Mouse (Mus musculus) MEL (cell line): Measurements from ENCODE around the gene Lhb. TPM values are rescaled to one million over a fixed set of nuclear protein-coding genes. Genes with fewer than 3 reads are reported as not detected.
A peak's percentile ranks its signal among the peaks of the same experiment; 100 is the strongest.

Experiments
- DNase-seq: peaks from one replicate; pipeline ENCODE4 v3.0.0; 2011; ENCODE audit warnings: low read depth, low spot score
- H3K27ac ChIP-seq: 2 replicates; pipeline ENCODE4 v1.5.1; 2012; ENCODE audit warnings: low read depth, mild to moderate bottlenecking, control low read depth, low read length, moderate library complexity; ENCODE audit not compliant: control insufficient read depth
- H3K27me3 ChIP-seq, 2 experiments: fragments of 150-350 bp in 1 of 2; sonication (generic) in 1 of 2; 2 replicates each; pipeline ENCODE4 v1.6.1; 2012; ENCODE audit warnings: low read length in 2 of 2, mild to moderate bottlenecking in 2 of 2, improper control_type of control experiment in 1 of 2, moderate library complexity in 1 of 2; ENCODE audit not compliant: insufficient read depth in 2 of 2, control insufficient read depth in 1 of 2
- H3K36me3 ChIP-seq, 2 experiments: 2 replicates each; pipeline ENCODE4 v1.6.1; 2012 to 2014; ENCODE audit warnings: low read length in 2 of 2, improper control_type of control experiment in 1 of 2, inconsistent platforms in 1 of 2, mild to moderate bottlenecking in 1 of 2; ENCODE audit not compliant: insufficient read depth in 2 of 2, control insufficient read depth in 1 of 2
- H3K4me1 ChIP-seq, 2 experiments: fragments of 150-350 bp in 1 of 2; sonication (generic) in 1 of 2; 2 replicates each; pipeline ENCODE4 v1.6.1; 2012; ENCODE audit warnings: low read length in 2 of 2, improper control_type of control experiment in 1 of 2, mild to moderate bottlenecking in 1 of 2; ENCODE audit not compliant: insufficient read depth in 2 of 2, control insufficient read depth in 1 of 2
- H3K4me3 ChIP-seq, 2 experiments: fragments of 150-350 bp in 1 of 2; sonication (generic) in 1 of 2; 2 replicates each; pipeline ENCODE4 v1.5.1; 2012; ENCODE audit warnings: low read depth in 2 of 2, low read length in 2 of 2, mild to moderate bottlenecking in 2 of 2, moderate library complexity in 2 of 2, control low read depth in 1 of 2, improper control_type of control experiment in 1 of 2; ENCODE audit not compliant: control insufficient read depth in 1 of 2, insufficient read depth in 1 of 2
- H3K79me2 ChIP-seq: 2 replicates; pipeline ENCODE4 v1.6.1; 2012; ENCODE audit warnings: mild to moderate bottlenecking, low read length, moderate library complexity; ENCODE audit not compliant: control insufficient read depth, poor library complexity, insufficient read depth
- H3K9ac ChIP-seq: 2 replicates; pipeline ENCODE4 v1.6.1; 2012; ENCODE audit warnings: low read depth, mild to moderate bottlenecking, control low read depth, low read length, moderate library complexity; ENCODE audit not compliant: control insufficient read depth, poor library complexity, severe bottlenecking
- H3K9me3 ChIP-seq: fragments of 150-350 bp; sonication (generic); replicated peaks from 2 replicates; pipeline ENCODE4 v1.6.1; 2012; ENCODE audit warnings: mild to moderate bottlenecking, low read length, improper control_type of control experiment, moderate library complexity; ENCODE audit not compliant: insufficient read depth
- CHD1 ChIP-seq: IDR thresholded peaks from 2 replicates; pipeline ENCODE4 v1.6.1; 2012; ENCODE audit warnings: low read depth, mild to moderate bottlenecking, inconsistent platforms, low read length, improper control_type of control experiment
- CTCF ChIP-seq, 3 experiments: IDR thresholded peaks in 2 of 3; conservative IDR thresholded peaks in 1 of 3; 2 replicates each; pipeline ENCODE4 v1.5.1; 2011 to 2012; ENCODE audit warnings: low read length in 3 of 3, low read depth in 2 of 3, mild to moderate bottlenecking in 2 of 3, improper control_type of control experiment in 1 of 3, inconsistent platforms in 1 of 3, mixed read lengths in 1 of 3, moderate library complexity in 1 of 3; ENCODE audit not compliant: control insufficient read depth in 1 of 3, insufficient read depth in 1 of 3, poor library complexity in 1 of 3, severe bottlenecking in 1 of 3
- EP300 ChIP-seq, 2 experiments: IDR thresholded peaks; 2 replicates each; pipeline ENCODE4 v1.6.1; 2011; ENCODE audit warnings: improper control_type of control experiment in 2 of 2, low read length in 2 of 2, low read depth in 1 of 2, mild to moderate bottlenecking in 1 of 2
- ETS1 ChIP-seq: IDR thresholded peaks from 2 replicates; pipeline ENCODE4 v1.6.1; 2012; ENCODE audit warnings: low read depth, mild to moderate bottlenecking, inconsistent platforms, low read length, improper control_type of control experiment, moderate library complexity
- GATA1 ChIP-seq: IDR thresholded peaks from 2 replicates; pipeline ENCODE4 v1.6.1; 2011; ENCODE audit warnings: low read depth, low read length, improper control_type of control experiment
- KAT2A ChIP-seq: conservative IDR thresholded peaks from 2 replicates; pipeline ENCODE4 v1.6.1; 2012; ENCODE audit warnings: low read depth, low read length, improper control_type of control experiment, inconsistent platforms
- MAFK ChIP-seq: IDR thresholded peaks from 2 replicates; pipeline ENCODE4 v1.6.1; 2011; ENCODE audit warnings: low read depth, mild to moderate bottlenecking, low read length, improper control_type of control experiment, borderline replicate concordance
- MAX ChIP-seq: IDR thresholded peaks from 2 replicates; pipeline ENCODE4 v1.6.1; 2011; ENCODE audit warnings: low read length, improper control_type of control experiment
- MAZ ChIP-seq: IDR thresholded peaks from 2 replicates; pipeline ENCODE4 v1.6.1; 2012; ENCODE audit warnings: low read depth, mild to moderate bottlenecking, inconsistent platforms, low read length, improper control_type of control experiment
- MEF2A ChIP-seq: IDR thresholded peaks from 2 replicates; pipeline ENCODE4 v1.6.1; 2014; ENCODE audit warnings: low read depth, mild to moderate bottlenecking, inconsistent platforms, low read length, improper control_type of control experiment; ENCODE audit not compliant: poor library complexity, insufficient replicate concordance, severe bottlenecking; ENCODE audit errors: extremely low read depth
- MXI1 ChIP-seq: IDR thresholded peaks from 2 replicates; pipeline ENCODE4 v1.6.1; 2011; ENCODE audit warnings: mild to moderate bottlenecking, low read depth, low read length, improper control_type of control experiment
- NRF1 ChIP-seq: IDR thresholded peaks from 2 replicates; pipeline ENCODE4 v1.6.1; 2014; ENCODE audit warnings: low read depth, mild to moderate bottlenecking, inconsistent platforms, low read length, improper control_type of control experiment, moderate library complexity; ENCODE audit not compliant: poor library complexity, insufficient read depth, severe bottlenecking
- POLR2AphosphoS5 ChIP-seq: IDR thresholded peaks from 2 replicates; pipeline ENCODE4 v1.6.1; 2012; ENCODE audit warnings: low read depth, borderline replicate concordance, mild to moderate bottlenecking, inconsistent platforms, low read length, moderate library complexity, mixed read lengths
- RAD21 ChIP-seq: IDR thresholded peaks from 2 replicates; pipeline ENCODE4 v1.6.1; 2011; ENCODE audit warnings: mild to moderate bottlenecking, low read depth, low read length, improper control_type of control experiment
- RCOR1 ChIP-seq: IDR thresholded peaks from 2 replicates; pipeline ENCODE4 v1.6.1; 2012; ENCODE audit warnings: low read depth, mild to moderate bottlenecking, inconsistent platforms, low read length, improper control_type of control experiment
- SIN3A ChIP-seq: IDR thresholded peaks from 2 replicates; pipeline ENCODE4 v1.6.1; 2012; ENCODE audit warnings: low read length, improper control_type of control experiment, inconsistent platforms
- SMC3 ChIP-seq: IDR thresholded peaks from 2 replicates; pipeline ENCODE4 v1.6.1; 2011; ENCODE audit warnings: low read depth, low read length, improper control_type of control experiment
- TAL1 ChIP-seq: IDR thresholded peaks from 2 replicates; pipeline ENCODE4 v1.6.1; 2012; ENCODE audit warnings: mild to moderate bottlenecking, inconsistent platforms, low read length, moderate library complexity, mixed read lengths
- TBP ChIP-seq: IDR thresholded peaks from 2 replicates; pipeline ENCODE4 v1.8.0; 2011; ENCODE audit warnings: low read depth, low read length, improper control_type of control experiment
- TCF12 ChIP-seq: IDR thresholded peaks from 2 replicates; pipeline ENCODE4 v1.6.1; 2014; ENCODE audit warnings: low read depth, mild to moderate bottlenecking, inconsistent platforms, low read length, improper control_type of control experiment, moderate library complexity
- UBTF ChIP-seq: IDR thresholded peaks from 2 replicates; pipeline ENCODE4 v1.6.1; 2012; ENCODE audit warnings: low read depth, mild to moderate bottlenecking, inconsistent platforms, low read length, improper control_type of control experiment, moderate library complexity, borderline replicate concordance; ENCODE audit not compliant: insufficient read depth
- USF1 ChIP-seq: IDR thresholded peaks from 2 replicates; pipeline ENCODE4 v1.6.1; 2014; ENCODE audit warnings: low read depth, mild to moderate bottlenecking, inconsistent platforms, low read length, improper control_type of control experiment, moderate library complexity
- USF2 ChIP-seq, 2 experiments: IDR thresholded peaks; 2 replicates each; pipeline ENCODE4 v1.6.1; 2011 to 2012; ENCODE audit warnings: improper control_type of control experiment in 2 of 2, low read length in 2 of 2, borderline replicate concordance in 1 of 2, inconsistent platforms in 1 of 2, low read depth in 1 of 2, mild to moderate bottlenecking in 1 of 2; ENCODE audit not compliant: insufficient read depth in 1 of 2
- ZNF384 ChIP-seq: IDR thresholded peaks from 2 replicates; pipeline ENCODE4 v1.6.1; 2012; ENCODE audit warnings: low read depth, mild to moderate bottlenecking, inconsistent platforms, low read length, improper control_type of control experiment
- polyA plus RNA-seq, 2 experiments: library from polyadenylated mRNA; stranded (reverse) in 1 of 2; unstranded in 1 of 2; fragments of >175 nt in 1 of 2; fragments of >200 nt in 1 of 2; gene quantifications; 2 replicates each; pipeline versions ENCODE4 v1.2.1 to v1.2.4; 2012; ENCODE audit warnings: low replicate concordance in 2 of 2, low read depth in 1 of 2; ENCODE audit not compliant: insufficient read length in 2 of 2, insufficient read depth in 1 of 2, missing spikeins in 1 of 2
- total RNA-seq: library from RNA; depleted of rRNA; stranded (reverse); fragments of 300-350 nt; gene quantifications from 2 replicates; pipeline ENCODE4 v1.2.3, GENCODE M21; 2012

Lhb gene
- total and polyA plus RNA-seq, 3 experiments = 0.19 to 0.28 TPM; not detected in 1

- no peaks in the 10 kb centered on the region for H3K27me3 ChIP-seq
- H3K79me2 ChIP-seq = peaks cover 22% of the 10 kb centered on the region
- H3K36me3 ChIP-seq = peaks cover 2 to 20% of the 10 kb centered on the region in 2 experiments; a peak in 3 of 4 replicates
- TF ChIP-seq TAL1 = no peak
- TF ChIP-seq TBP = no peak
- no peak for TF ChIP-seq MEF2A
- TF ChIP-seq UBTF = no peak
- no peak for TF ChIP-seq TCF12
- no peak for TF ChIP-seq MAX
- no peak for TF ChIP-seq EP300 (IDR thresholded peaks at IDR 0.05; ENCODE audit: low read depth in 1 of 2, low read length in 2 of 2)
- TF ChIP-seq SIN3A = no peak
- TF ChIP-seq SMC3 = no peak
- TF ChIP-seq MAFK = no peak
- no peak for TF ChIP-seq RCOR1
- TF ChIP-seq USF2 (IDR thresholded peaks at IDR 0.05; ENCODE audit: borderline replicate concordance in 1 of 2, insufficient read depth in 1 of 2, low read depth in 1 of 2, low read length in 2 of 2) = no peak
- no peak for TF ChIP-seq NRF1
- TF ChIP-seq USF1 = no peak
- no peak for TF ChIP-seq KAT2A
- TF ChIP-seq RAD21 = no peak
- TF ChIP-seq GATA1 = no peak
- no peak overlapping the region for H3K4me3 ChIP-seq
- H3K4me1 ChIP-seq = peaks cover 8 to 27% of the 10 kb centered on the region in 2 experiments
- H3K27ac ChIP-seq = no peak overlapping the region
- DNase-seq = no peak
- no peaks in the 10 kb centered on the region for H3K9me3 ChIP-seq
- no peak overlapping the region for H3K9ac ChIP-seq
Measured at GRCm38 (mm10) chr7:45465112-45465511, 44.5 kb downstream of the Lhb start.

- DNase-seq = no peak
- peaks cover 6 to 25% of the 10 kb centered on the region in 2 experiments for H3K4me1 ChIP-seq
- H3K9ac ChIP-seq = peak overlapping the region; percentile 83
- no peaks in the 10 kb centered on the region for H3K27me3 ChIP-seq
- peaks cover 19% of the 10 kb centered on the region for H3K79me2 ChIP-seq
- H3K9me3 ChIP-seq = no peaks in the 10 kb centered on the region
- H3K27ac ChIP-seq = no peak overlapping the region
- peak overlapping the region; percentile 68 to 87 for H3K4me3 ChIP-seq
- no peak for TF ChIP-seq TBP
- no peak for TF ChIP-seq MXI1
- no peak for TF ChIP-seq MAZ
- TF ChIP-seq ZNF384 = no peak
- TF ChIP-seq CTCF (IDR thresholded peaks at IDR 0.05 in 2 of 3, conservative IDR thresholded peaks at IDR 0.05 in 1 of 3; ENCODE audit: control insufficient read depth in 1 of 3, insufficient read depth in 1 of 3, low read depth in 2 of 3, low read length in 3 of 3, poor library complexity in 1 of 3, severe bottlenecking in 1 of 3) = no peak; a peak in 1 of 6 replicates
- no peak for TF ChIP-seq CHD1
- TF ChIP-seq USF2 (IDR thresholded peaks at IDR 0.05; ENCODE audit: borderline replicate concordance in 1 of 2, insufficient read depth in 1 of 2, low read depth in 1 of 2, low read length in 2 of 2) = no peak
- no peak for TF ChIP-seq POLR2AphosphoS5
- no peak for TF ChIP-seq ETS1
- peaks cover 2 to 18% of the 10 kb centered on the region in 2 experiments; a peak in 3 of 4 replicates for H3K36me3 ChIP-seq
Measured at GRCm38 (mm10) chr7:45465549-45465948, 44.9 kb downstream of the Lhb start.
